Mouse (Mus musculus): ENCODE results near the gene Msx1. TPM values are rescaled to one million over a fixed set of nuclear protein-coding genes. Genes with fewer than 3 reads are reported as not detected.

The Msx1 gene
- polyA plus RNA-seq (2015; fragmentation: Nextera tagmentation; extraction: Ambion mirVana) = 6.5 and 7.6 TPM in 2 replicates

GRCm38 (mm10) chr5:37824461-37824795 lies at the start of gene Msx1:
Gene Msx1, minus strand, starts transcription at chr5:37824583.
- Histone ChIP-seq H3K9me3 (replicated peaks; ENCODE audit: control insufficient read depth, low read length) (peaks cover under 1% of the 10 kb centered on the region; the same call in 1 of the 2 replicates), H3K9ac (ENCODE audit: low read length) (peak within 1 kb of the TSS; percentile 70), H3K27me3 (ENCODE audit: control insufficient read depth, insufficient read depth, low read length) (peaks cover 95% of the 10 kb centered on the region), H3K4me2 (ENCODE audit: low read depth, low read length) (peak within 1 kb of the TSS; percentile 96), H3K4me3 (ENCODE audit: low read length) (peak within 1 kb of the TSS; percentile 72), H3K4me1 (ENCODE audit: control insufficient read depth, insufficient read depth, low read length) (peaks cover 10% of the 10 kb centered on the region), H3K27ac (ENCODE audit: low read length) (peak within 1 kb of the TSS; percentile 34; the same call in 1 of the 2 replicates), H3K36me3 (ENCODE audit: control insufficient read depth, insufficient read depth) (no peaks in the 10 kb centered on the region)
- ATAC-seq (replicated peaks; ENCODE audit: extremely low read depth, insufficient read depth, low FRiP score) = peak; percentile 89
- under 1% methylated on average over 33 of the region's 37 CpGs for WGBS

DNA sequence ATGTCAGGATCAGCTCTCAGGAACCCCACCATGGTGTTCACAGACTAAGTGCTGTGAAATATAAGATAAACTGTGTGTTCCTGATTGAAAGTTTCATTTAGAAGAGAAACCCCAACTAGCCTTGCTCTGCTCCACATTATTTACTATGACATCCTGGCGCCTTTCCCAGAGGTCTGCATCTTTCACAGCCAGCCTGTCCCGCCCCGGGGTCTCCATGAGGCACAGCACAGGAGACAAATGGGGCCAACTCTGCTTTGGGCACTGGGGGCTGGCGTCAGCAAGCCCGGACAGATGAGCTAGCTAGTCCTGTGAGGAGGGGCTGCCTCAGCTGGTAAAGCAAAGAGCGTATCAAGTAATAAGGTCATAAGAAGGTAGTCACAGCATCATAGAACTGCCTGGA lies 41.1 kb upstream of the Msx1 start:
- ATAC-seq (replicated peaks; ENCODE audit: extremely low read depth, insufficient read depth, low FRiP score) = no peak
- WGBS = 55% methylated on average over 6 of the region's 6 CpGs
- H3K4me3 ChIP-seq (ENCODE audit: low read length) = no peak overlapping the region

GRCm38 (mm10) chr5:37864309-37864708 lies 39.9 kb upstream of the Msx1 start:
- WGBS = 85% methylated on average over 2 of the region's 2 CpGs
- Histone ChIP-seq H3K4me2 (ENCODE audit: low read depth, low read length) (no peak overlapping the region), H3K36me3 (ENCODE audit: control insufficient read depth, insufficient read depth) (no peaks in the 10 kb centered on the region), H3K27me3 (ENCODE audit: control insufficient read depth, insufficient read depth, low read length) (no peaks in the 10 kb centered on the region), H3K4me1 (ENCODE audit: control insufficient read depth, insufficient read depth, low read length) (no peaks in the 10 kb centered on the region), H3K4me3 (ENCODE audit: low read length) (no peak overlapping the region), H3K9ac (ENCODE audit: low read length) (no peak overlapping the region), H3K9me3 (replicated peaks; ENCODE audit: control insufficient read depth, low read length) (no peaks in the 10 kb centered on the region), H3K27ac (ENCODE audit: low read length) (no peak overlapping the region)
- ATAC-seq (replicated peaks; ENCODE audit: extremely low read depth, insufficient read depth, low FRiP score) = no peak

More for the DNA sequence above, 41.1 kb upstream of the Msx1 start:
- Histone ChIP-seq H3K36me3 (ENCODE audit: control insufficient read depth, insufficient read depth) (no peaks in the 10 kb centered on the region), H3K9me3 (replicated peaks; ENCODE audit: control insufficient read depth, low read length) (no peaks in the 10 kb centered on the region), H3K27me3 (ENCODE audit: control insufficient read depth, insufficient read depth, low read length) (no peaks in the 10 kb centered on the region), H3K9ac (ENCODE audit: low read length) (no peak overlapping the region), H3K4me1 (ENCODE audit: control insufficient read depth, insufficient read depth, low read length) (no peaks in the 10 kb centered on the region), H3K4me2 (ENCODE audit: low read depth, low read length) (no peak overlapping the region), H3K27ac (ENCODE audit: low read length) (no peak overlapping the region)

DNA sequence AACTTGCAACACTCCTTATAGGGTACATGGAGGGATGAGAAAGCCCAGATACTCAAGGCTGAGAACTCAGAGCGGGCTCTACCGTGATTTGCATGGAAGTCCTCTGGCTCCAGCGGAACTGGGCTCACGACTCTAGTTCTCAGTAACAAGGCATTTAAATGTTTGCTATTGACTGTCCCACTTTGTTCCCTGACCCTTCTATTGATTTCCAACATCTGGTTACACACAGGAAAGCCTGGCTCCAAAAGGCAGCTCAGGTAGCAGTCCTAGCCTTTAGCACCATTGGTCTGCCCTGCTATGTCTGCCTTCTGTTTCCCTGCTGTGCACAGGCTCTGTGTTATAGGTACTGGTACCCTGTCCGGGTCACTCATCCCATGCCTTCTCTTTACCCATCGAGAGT lies 36.5 kb upstream of the Msx1 start:
- Histone ChIP-seq H3K36me3 (ENCODE audit: control insufficient read depth, insufficient read depth) (no peaks in the 10 kb centered on the region), H3K27me3 (ENCODE audit: control insufficient read depth, insufficient read depth, low read length) (no peaks in the 10 kb centered on the region), H3K9me3 (replicated peaks; ENCODE audit: control insufficient read depth, low read length) (no peaks in the 10 kb centered on the region), H3K4me2 (ENCODE audit: low read depth, low read length) (no peak overlapping the region), H3K4me1 (ENCODE audit: control insufficient read depth, insufficient read depth, low read length) (no peaks in the 10 kb centered on the region), H3K9ac (ENCODE audit: low read length) (no peak overlapping the region), H3K4me3 (ENCODE audit: low read length) (no peak overlapping the region), H3K27ac (ENCODE audit: low read length) (no peak overlapping the region)
- 70% methylated on average over 6 of the region's 6 CpGs for WGBS
- ATAC-seq (replicated peaks; ENCODE audit: extremely low read depth, insufficient read depth, low FRiP score) = no peak

DNA sequence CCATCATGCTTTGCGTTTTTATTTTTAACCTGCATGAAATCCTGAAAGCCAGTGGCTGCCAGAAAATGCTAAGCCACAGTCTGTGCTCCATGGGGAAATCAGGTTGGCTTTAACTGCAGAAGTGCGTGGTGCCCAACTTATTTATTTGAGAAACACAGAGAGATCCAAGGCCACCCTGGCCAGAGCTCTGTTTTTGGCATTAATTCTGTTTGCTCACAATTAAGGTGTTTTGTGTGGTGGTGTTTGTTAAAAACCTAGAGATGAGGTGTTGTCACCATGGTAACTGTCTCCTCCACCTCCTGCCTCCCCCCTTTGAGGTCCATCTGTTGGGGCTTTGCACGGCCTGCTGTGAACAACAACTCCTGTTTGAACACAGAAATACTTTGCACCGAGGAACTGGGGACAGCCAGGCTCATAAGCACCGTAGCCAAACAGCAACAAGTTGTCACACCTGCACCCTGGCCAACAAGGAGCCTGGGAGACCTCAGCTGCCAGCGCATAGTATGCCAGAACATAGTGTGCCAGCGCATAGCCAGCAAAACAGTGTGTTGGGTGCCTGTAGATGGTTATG lies 35.9 kb upstream of the Msx1 start:
- H3K9me3 ChIP-seq (replicated peaks; ENCODE audit: control insufficient read depth, low read length) = no peaks in the 10 kb centered on the region
- no peaks in the 10 kb centered on the region for H3K4me1 ChIP-seq (ENCODE audit: control insufficient read depth, insufficient read depth, low read length)
- WGBS = 54% methylated on average over 7 of the region's 7 CpGs
- H3K9ac ChIP-seq (ENCODE audit: low read length) = no peak overlapping the region
- no peak overlapping the region for H3K27ac ChIP-seq (ENCODE audit: low read length)
- H3K36me3 ChIP-seq (ENCODE audit: control insufficient read depth, insufficient read depth) = no peaks in the 10 kb centered on the region
- no peaks in the 10 kb centered on the region for H3K27me3 ChIP-seq (ENCODE audit: control insufficient read depth, insufficient read depth, low read length)
- no peak overlapping the region for H3K4me3 ChIP-seq (ENCODE audit: low read length)
- no peak overlapping the region for H3K4me2 ChIP-seq (ENCODE audit: low read depth, low read length)
- no peak for ATAC-seq (replicated peaks; ENCODE audit: extremely low read depth, insufficient read depth, low FRiP score)

DNA sequence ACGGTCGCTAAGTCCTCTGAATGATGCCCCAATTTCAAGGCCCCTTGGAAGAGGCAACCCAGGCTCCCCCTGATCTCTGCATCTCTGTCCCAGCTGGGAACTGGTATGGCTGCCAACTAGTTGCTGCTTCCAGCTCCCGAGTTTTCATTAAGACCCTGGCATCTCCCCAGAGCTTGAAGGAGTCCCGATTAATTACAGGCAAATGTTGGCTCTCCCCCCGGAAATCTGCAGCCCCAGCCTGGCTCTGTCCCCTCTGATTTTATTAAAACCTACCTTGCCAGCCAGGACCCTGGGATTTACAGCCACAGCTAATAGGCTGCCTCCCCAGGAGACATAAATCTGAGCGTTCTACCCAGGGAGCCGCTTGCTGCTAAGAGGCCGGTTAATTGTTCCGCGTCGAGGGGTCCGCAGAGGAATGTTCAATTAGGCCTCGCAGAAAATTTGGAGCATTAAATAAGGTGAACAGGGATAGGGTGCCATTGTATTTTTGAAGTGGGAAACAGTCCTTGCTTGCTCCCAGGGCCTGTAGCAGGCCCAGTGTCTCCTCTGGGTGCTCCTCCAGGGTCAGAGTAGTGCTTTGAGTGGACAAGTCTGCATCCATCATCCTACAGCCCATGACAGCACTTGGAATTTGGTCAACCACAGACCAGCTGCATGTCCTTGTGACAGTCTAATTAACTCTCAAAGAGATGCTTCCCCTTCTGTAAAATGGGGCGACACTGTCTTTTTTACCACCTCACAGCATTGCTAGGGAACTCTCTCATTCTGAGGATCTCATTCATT lies 33.6 kb upstream of the Msx1 start:
- Histone ChIP-seq H3K36me3 (ENCODE audit: control insufficient read depth, insufficient read depth) (no peaks in the 10 kb centered on the region), H3K9me3 (replicated peaks; ENCODE audit: control insufficient read depth, low read length) (no peaks in the 10 kb centered on the region), H3K4me1 (ENCODE audit: control insufficient read depth, insufficient read depth, low read length) (no peaks in the 10 kb centered on the region), H3K27ac (ENCODE audit: low read length) (no peak overlapping the region), H3K9ac (ENCODE audit: low read length) (no peak overlapping the region), H3K4me3 (ENCODE audit: low read length) (no peak overlapping the region), H3K4me2 (ENCODE audit: low read depth, low read length) (no peak overlapping the region), H3K27me3 (ENCODE audit: control insufficient read depth, insufficient read depth, low read length) (no peaks in the 10 kb centered on the region)
- no peak for ATAC-seq (replicated peaks; ENCODE audit: extremely low read depth, insufficient read depth, low FRiP score)
- WGBS = 57% methylated on average over 14 of the region's 14 CpGs

GRCm38 (mm10) chr5:37856057-37856456 lies 31.7 kb upstream of the Msx1 start:
- no peak overlapping the region for H3K9ac ChIP-seq (ENCODE audit: low read length)
- no peak overlapping the region for H3K27ac ChIP-seq (ENCODE audit: low read length)
- H3K9me3 ChIP-seq (replicated peaks; ENCODE audit: control insufficient read depth, low read length) = no peaks in the 10 kb centered on the region
- WGBS = 44% methylated on average over 5 of the region's 5 CpGs
- H3K27me3 ChIP-seq (ENCODE audit: control insufficient read depth, insufficient read depth, low read length) = no peaks in the 10 kb centered on the region
- no peaks in the 10 kb centered on the region for H3K36me3 ChIP-seq (ENCODE audit: control insufficient read depth, insufficient read depth)
- H3K4me3 ChIP-seq (ENCODE audit: low read length) = no peak overlapping the region
- no peaks in the 10 kb centered on the region for H3K4me1 ChIP-seq (ENCODE audit: control insufficient read depth, insufficient read depth, low read length)
- no peak for ATAC-seq (replicated peaks; ENCODE audit: extremely low read depth, insufficient read depth, low FRiP score)
- no peak overlapping the region for H3K4me2 ChIP-seq (ENCODE audit: low read depth, low read length)

DNA sequence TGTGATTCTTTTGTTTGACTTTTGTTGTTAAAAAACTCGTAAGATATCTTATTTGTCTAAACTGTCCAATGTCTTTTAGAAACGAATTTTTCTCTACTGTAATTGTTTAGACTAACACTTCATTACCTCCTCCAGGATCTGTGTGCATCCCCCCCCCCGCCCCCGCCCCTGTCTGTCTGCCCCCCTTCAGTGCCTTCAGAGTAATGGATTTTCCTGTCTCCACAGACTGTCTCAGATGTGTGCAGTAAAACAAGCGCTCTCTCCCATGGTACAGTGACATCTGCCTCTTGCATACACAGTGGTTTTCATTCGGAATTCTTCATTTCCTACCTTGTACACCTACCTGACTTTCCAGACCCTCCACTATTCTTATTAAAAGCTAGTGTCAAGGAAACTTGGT lies 29.9 kb upstream of the Msx1 start:
- Histone ChIP-seq H3K9ac (ENCODE audit: low read length) (no peak overlapping the region), H3K36me3 (ENCODE audit: control insufficient read depth, insufficient read depth) (no peaks in the 10 kb centered on the region), H3K4me2 (ENCODE audit: low read depth, low read length) (no peak overlapping the region), H3K27me3 (ENCODE audit: control insufficient read depth, insufficient read depth, low read length) (no peaks in the 10 kb centered on the region), H3K4me3 (ENCODE audit: low read length) (no peak overlapping the region), H3K4me1 (ENCODE audit: control insufficient read depth, insufficient read depth, low read length) (no peaks in the 10 kb centered on the region), H3K9me3 (replicated peaks; ENCODE audit: control insufficient read depth, low read length) (no peaks in the 10 kb centered on the region), H3K27ac (ENCODE audit: low read length) (no peak overlapping the region)
- WGBS = 67% methylated on average over 6 of the region's 6 CpGs
- ATAC-seq (replicated peaks; ENCODE audit: extremely low read depth, insufficient read depth, low FRiP score) = no peak

DNA sequence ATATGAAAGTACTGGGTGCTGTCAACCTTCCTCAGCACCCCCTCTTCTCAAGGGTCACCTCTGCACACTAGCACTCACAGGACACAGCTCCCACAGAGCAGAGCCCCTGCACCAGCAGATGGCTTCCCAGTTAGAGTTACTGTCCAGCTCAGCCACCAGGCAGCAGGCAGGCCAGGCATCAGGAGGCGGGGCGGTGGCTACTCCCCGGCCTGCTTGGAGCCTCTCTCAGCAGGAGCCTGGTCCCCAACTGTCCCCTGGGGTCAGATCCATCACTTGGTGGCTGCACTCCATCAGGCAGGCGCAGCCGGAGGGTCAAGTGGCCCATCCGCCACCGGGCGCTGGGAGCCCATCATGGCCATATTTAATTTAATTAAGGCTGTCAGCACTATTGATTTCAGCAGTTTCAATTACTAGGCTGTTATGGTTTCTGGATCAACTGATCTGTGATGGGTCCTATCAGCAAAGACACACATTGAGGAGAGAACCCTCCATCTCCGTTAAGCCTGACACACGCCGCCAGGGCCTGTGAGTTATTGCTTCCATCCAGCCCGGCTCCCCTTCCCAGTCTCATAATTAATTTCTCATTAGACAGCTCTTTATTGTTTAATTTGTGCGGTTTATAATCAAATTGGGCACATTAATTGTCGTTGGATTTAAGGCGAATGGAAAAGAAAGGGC lies 27.1 kb upstream of the Msx1 start:
- Histone ChIP-seq H3K27ac (ENCODE audit: low read length) (no peak overlapping the region), H3K4me1 (ENCODE audit: control insufficient read depth, insufficient read depth, low read length) (no peaks in the 10 kb centered on the region), H3K9me3 (replicated peaks; ENCODE audit: control insufficient read depth, low read length) (no peaks in the 10 kb centered on the region), H3K27me3 (ENCODE audit: control insufficient read depth, insufficient read depth, low read length) (no peaks in the 10 kb centered on the region), H3K36me3 (ENCODE audit: control insufficient read depth, insufficient read depth) (no peaks in the 10 kb centered on the region), H3K4me2 (ENCODE audit: low read depth, low read length) (no peak overlapping the region), H3K9ac (ENCODE audit: low read length) (no peak overlapping the region), H3K4me3 (ENCODE audit: low read length) (no peak overlapping the region)
- 56% methylated on average over 15 of the region's 15 CpGs for WGBS
- ATAC-seq (replicated peaks; ENCODE audit: extremely low read depth, insufficient read depth, low FRiP score) = no peak; the same call in 1 of the 2 replicates

Data from heart, embryonic 16.5 days (tissue).